Mouse (Mus musculus): Measurements from ENCODE around the gene Nanos3.

Gene Nanos3

GRCm38 (mm10) chr8:84185117-84185516 is at the start of gene Nanos3:
Gene Nanos3, minus strand, starts transcription at chr8:84185217.
- DNase-seq (ENCODE audit: extremely low spot score, low read depth, low spot score), result no peak

GRCm38 (mm10) chr8:84233055-84233454 is 48.0 kb upstream of the Nanos3 start:
- DNase-seq (ENCODE audit: extremely low spot score, low read depth, low spot score), result no peak

DNA sequence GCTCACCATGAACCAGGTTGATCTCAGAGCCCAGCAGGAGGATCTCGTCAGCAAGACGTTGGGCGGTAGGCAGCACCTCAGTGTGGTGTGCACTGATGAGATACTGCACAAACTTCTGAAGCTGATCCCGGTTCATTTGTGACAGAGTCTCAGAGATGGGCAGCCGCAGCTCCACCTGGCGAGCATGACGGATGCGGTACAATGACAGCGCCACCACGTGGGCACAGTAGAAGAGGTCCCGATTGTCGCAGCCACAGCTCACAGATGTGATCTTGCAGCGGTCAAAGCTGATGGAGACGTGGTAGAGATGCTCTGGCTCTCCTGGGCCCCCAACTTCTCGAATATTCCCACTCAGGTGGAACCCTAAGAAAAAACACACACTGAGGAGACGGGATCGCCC is 45.7 kb upstream of the Nanos3 start:
- DNase-seq (ENCODE audit: extremely low spot score, low read depth, low spot score), result no peak

- no peak for DNase-seq (ENCODE audit: extremely low spot score, low read depth, low spot score)
These were observed 38.5 kb upstream of the Nanos3 start for GRCm38 (mm10) chr8:84223322-84224029.

GRCm38 (mm10) chr8:84222566-84223165 is 37.6 kb upstream of the Nanos3 start:
- no peak for DNase-seq (ENCODE audit: extremely low spot score, low read depth, low spot score)

- DNase-seq (ENCODE audit: extremely low spot score, low read depth, low spot score), result no peak
These were observed 35.1 kb upstream of the Nanos3 start for GRCm38 (mm10) chr8:84220105-84220504.

DNA sequence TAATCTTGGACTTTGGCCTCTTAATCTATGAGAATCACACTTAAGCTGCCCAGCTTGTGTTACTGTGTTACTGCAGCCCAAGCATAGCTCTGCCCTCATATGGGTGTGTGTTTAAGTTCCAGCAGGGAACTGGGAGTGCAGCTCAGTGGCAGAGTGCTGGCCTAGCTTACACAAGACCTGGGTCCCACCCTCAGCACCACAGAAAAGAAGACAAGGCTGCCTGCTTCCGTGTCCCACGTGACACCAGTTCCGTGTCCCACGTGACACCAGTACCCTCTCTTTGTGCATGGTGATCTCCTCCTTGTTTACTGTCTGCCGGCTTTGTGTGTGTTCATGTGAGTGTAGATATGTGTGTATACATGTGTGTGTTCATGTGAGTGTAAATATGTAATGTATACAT is 33.1 kb upstream of the Nanos3 start:
- DNase-seq (ENCODE audit: extremely low spot score, low read depth, low spot score), result no peak

- DNase-seq (ENCODE audit: extremely low spot score, low read depth, low spot score), result no peak
These were observed 32.2 kb upstream of the Nanos3 start for GRCm38 (mm10) chr8:84217206-84217605.

DNA sequence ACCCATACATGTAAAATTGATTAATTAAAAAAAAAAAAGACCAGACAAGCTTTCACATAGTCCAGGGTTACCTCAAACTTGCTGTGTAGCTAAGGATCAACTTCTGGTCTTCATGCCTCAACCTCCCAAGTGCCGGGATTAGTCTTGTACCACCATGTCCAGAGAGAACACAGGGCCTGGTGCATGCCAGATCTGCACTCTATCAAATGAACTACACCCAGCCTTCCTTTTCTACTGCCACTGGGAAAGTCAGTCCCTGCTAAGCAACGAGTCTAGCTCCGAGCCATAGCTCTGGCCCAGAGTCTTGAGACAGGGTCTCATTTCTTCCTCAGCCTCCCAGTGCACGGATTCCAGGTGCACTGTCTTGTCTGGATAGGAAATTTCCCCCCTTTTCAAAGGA is 28.3 kb upstream of the Nanos3 start:
- DNase-seq (ENCODE audit: extremely low spot score, low read depth, low spot score), result no peak

DNA sequence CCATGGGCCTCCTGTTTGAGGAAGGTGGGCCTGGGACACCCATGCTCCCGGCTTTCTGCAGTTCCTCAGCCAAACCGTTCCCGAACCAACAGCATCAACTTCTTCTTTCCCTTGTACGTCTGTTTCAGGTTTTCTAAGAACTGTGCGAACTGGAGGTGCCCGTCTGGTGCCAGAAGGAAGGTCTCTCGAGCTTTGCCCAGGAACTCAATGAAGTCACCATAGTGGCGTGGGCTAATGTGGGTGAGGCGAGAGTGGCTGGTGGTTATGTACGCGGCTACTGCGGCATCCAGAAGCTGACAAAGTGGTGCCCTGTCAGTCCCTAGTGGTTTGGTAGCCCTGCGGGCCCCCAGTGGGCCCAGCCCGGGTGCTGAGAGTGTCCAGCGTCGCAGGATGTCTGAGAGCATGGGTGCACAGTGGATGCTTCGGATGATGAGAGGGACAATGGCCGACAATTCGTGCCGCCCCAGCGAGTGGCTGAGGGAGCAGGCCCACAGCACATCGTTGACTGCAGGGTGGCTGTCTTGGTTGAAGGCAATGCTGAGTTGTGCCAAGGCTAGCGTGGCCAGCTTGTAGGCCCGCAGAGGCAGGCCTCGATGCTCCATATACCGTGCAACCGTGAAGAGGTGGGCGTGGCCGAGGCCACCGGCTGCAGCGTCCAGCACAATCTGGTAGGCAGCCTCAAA is 27.0 kb upstream of the Nanos3 start:
- DNase-seq (ENCODE audit: extremely low spot score, low read depth, low spot score), result no peak

DNA sequence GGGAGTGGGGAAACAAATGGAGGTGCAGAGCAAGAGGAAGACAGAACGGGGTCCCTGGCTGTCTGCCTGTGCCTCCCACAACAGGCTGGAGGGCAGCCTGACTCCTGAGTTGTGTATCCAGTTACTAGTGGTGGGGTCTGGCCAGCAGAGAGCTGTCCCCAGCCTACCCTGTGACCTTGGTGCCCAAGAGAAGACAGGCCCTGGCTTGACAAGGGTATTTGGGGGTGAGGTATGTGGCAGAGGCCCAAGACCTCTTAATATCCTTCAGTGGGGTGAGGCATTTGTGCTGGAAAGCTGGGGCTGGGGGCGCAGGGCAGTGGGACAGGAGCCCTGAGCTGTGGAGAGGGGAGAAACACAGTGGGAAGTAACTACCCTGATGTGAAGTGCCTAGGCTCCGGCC is 26.2 kb upstream of the Nanos3 start:
- DNase-seq (ENCODE audit: extremely low spot score, low read depth, low spot score), result no peak

GRCm38 (mm10) chr8:84210167-84210791 is 25.3 kb upstream of the Nanos3 start:
- DNase-seq (ENCODE audit: extremely low spot score, low read depth, low spot score), result no peak

DNA sequence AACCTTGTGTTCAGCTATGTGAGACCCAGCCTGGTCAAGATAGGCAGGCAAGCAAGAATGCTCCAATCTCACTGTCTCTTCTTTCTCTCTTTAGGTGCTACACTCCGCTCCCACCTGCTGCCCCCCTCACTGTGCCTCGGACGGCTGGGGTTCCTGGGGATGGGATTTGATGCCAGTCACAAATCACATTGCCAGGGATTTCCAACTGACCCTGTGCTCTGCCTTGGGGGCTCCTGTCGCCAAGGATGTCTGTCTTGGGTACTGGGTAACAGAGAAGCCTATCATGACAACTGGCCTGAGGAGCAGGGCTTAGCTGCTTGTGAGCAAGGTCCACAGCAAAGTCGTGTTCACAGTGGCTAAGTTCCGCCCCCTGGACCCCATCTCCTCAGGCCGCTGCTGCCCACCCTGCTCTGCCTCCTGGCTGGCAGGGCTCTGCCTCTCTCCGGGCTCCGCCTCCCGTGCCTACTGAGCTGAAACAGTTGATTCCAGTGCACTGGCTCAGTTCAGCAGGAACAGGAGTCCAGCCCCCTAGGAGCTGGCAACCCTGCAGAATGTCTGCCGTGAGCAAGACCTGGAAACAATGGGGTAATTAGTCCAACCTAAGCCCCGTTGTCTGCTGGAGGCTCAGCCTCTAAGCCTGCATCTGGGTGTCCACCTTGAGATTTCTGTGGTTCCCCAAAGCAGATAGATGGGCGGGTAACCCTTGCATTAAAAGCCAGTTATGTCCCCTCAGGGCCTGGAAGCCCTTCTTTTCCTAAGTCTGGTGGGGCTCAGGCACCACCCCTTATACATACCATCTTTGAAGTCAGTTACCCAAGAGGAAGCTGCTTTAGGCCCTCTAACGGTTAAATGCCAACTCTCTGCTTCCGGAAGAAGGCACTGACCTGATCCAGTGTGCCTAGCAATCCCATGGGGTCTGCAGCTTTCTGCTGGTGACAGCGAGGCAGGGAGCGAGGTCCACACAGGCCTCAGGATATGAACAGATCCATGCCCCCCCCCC is 23.7 kb upstream of the Nanos3 start:
- DNase-seq (ENCODE audit: extremely low spot score, low read depth, low spot score), result no peak

- no peak for DNase-seq (ENCODE audit: extremely low spot score, low read depth, low spot score)
These were observed 22.8 kb upstream of the Nanos3 start for GRCm38 (mm10) chr8:84207811-84208210.

DNA sequence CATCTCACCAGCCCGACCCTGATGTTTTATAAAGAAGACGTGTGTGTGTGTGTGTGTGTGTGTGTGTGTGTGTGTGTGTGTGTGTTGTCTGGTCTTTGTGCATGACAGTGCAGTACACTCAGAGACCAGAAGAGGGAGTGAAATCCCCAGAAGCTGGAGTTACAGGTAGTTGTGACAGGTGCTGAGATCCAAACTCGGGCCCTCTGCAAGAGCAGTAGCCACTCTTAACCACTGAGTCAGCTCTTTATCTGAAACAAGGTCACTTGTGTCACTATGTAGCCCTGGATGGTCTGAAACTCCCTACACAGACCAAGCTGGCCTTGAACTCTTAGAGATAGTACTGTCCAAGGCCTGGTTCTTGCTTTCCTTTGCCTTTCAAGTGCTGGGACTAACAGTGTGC is 21.6 kb upstream of the Nanos3 start:
- no peak for DNase-seq (ENCODE audit: extremely low spot score, low read depth, low spot score)

GRCm38 (mm10) chr8:84205073-84205472 is 20.1 kb upstream of the Nanos3 start:
- DNase-seq (ENCODE audit: extremely low spot score, low read depth, low spot score), result no peak

DNA sequence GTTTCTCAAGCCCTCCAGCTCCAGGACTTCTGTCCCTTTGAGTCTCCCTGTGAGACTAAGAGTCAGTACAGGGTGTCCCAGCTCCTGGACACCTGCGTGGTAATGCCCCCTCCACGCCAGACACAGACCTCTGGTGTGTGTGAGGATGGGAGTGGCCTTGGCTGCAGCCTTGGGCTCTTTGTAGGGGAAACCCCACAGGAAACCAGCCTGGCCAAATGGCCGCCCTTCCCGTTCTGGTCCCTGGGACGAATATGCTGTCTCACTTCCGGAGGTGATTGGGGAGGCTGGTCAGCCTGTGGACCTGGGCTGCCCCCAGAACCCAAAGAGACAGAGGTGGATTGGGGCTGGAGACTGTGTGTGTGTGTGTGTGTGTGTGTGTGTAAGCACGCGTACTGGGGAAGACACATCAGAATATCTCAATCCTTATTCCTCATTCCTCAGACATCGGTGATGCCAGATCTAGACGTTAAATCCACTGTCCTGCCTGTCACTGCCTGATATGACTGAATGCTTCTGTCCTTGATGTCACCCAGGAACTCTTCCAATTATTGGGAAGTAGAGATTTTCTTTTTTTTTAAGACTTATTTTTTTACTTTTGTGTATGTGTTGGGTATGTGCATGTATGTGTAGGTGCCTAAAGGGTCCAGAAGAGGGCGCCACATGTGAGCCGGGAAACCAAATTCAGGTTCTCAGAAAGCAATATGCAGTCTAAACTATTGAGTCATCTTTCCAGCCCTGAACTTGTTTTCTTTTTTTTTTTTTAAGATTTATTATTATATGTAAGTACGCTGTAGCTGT is 19.2 kb upstream of the Nanos3 start:
- DNase-seq (ENCODE audit: extremely low spot score, low read depth, low spot score), result no peak

DNA sequence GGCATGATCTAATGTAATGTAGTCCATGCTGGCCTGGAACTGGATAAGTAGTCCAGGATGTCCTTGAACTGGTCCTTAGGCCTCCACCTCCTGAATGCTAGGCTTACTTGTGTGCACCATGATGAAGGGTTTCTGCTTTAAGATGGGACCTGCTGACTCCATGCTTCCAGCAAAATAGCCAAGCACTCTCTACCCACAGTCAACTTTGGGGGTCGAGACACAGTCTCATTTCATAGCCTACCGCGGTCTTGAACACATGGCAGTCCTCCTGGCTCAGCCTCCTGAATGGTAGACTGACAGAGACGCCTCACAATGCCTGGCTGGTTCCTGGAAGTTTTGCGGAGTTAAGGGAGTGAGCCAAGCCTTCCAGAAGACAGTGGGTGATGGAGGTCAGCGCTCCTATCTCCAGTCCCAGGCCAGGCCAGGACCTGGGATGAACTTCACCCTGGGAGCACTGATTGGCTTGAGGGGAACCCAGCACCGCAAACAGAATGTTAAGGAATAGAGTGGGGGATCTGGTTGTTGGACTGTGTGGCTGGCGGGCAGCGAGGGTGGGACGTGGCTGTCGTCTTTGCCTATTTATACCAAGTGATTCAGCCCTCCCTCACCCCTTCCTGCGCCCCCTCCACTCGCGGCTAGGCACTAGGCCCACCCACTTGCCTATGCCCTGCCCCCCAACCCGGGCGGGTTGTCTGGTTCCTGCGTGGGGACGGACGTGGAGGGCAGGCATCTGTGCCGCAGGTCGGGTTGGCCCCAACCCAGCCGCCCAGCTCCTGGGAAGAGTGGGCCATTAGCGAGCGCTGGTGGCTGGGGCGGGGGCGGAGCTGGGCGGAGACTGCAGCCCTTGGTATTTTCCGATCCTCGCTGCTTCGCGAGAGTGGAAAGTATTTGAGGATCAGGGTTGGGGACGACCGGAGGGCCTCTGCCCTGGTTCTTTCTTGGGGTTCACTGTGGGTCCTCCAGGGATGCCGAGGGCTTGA is 18.2 kb upstream of the Nanos3 start:
- no peak for DNase-seq (ENCODE audit: extremely low spot score, low read depth, low spot score)

GRCm38 (mm10) chr8:84202466-84202865 is 17.4 kb upstream of the Nanos3 start:
- DNase-seq (ENCODE audit: extremely low spot score, low read depth, low spot score), result no peak
